Mouse (Mus musculus) retina, embryonic 14.5 days (tissue): ENCODE data around the gene Elovl3.
"Not testable (repeated sequence)": the region's sequence is repeated elsewhere in the genome, so short reads cannot be mapped to it uniquely, and the experiment has no call there.

ENCODE experiments used
- DNase-seq: peaks from one replicate; pipeline ENCODE4 v3.0.0-alpha.2; 2015; ENCODE audit warnings: low spot score

The Elovl3 gene

GRCm38 (mm10) chr19:46135789-46136638 is 4.3 kb downstream of the Elovl3 start:
- DNase-seq: peak; percentile 66

DNA sequence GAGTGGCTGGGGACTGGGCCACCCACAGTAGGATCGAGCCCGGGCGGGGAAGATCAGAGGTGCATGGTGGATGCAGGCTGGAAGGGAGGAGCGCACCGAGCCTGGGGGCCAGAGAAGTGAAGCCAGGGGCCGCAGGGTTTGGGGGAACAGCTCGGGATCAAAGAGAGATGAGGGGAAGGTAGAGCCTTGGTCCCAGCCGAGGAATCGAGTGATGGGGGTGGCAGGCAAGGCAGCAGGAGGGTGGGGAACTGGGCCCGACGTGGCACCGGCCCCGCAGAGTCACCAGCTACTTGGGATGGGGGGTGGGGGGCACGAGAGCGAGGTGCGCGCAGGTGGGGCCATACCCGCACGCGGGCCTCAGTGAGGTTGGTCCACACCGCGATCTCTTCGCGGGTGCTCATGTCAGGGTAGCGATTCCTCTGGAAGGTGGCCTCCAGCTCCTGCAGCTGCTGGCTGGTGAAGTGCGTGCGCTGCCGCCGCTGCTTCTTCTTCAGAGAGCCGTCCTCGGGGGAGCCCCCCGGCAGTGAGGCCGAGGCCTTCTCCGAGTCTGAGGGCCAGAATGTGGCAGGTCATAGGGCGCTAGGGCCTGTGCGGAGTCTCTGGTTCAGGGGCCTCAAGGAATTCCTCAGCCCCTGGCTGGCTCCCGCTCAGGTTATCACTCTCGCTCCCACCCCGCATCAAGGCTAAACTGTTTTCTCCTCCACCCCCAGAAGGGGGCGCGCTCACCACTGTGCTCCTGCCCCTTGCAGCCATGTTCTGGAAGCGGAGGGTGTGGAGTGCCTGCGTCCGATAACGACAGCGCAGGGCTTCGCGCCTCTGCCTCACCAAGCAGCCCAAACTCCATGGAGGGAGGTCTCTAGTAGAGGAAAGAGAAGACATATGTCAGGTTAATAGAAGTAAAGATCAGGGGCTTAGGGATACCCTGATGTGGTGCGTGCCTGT is 5.2 kb downstream of the Elovl3 start:
- DNase-seq: peak; percentile 82

- DNase-seq: no peak
These were observed 8.6 kb downstream of the Elovl3 start for GRCm38 (mm10) chr19:46140324-46140723.

DNA sequence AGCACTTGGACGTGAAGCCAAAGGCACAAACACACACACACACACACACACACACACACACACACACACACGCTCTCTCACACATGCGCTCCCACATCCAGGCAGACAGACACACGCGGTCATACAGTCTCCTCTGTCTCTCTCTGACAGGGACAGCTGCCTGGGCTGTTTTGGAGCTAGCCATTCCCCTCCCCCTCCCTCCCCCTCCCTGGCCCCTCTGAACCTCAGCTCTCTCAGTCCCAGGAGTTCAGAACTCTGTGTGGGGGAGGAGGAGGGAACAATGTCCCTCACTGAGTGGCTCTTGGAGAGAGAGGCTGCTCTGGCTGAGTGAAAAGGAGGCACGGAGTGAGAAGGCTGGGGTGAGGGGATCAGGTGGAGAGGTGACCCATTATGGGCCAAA is 9.4 kb downstream of the Elovl3 start:
- peak; percentile 74 for DNase-seq

- peak; percentile 35 for DNase-seq
These were observed 16.0 kb downstream of the Elovl3 start, which contains the start of gene Pitx3 for GRCm38 (mm10) chr19:46147511-46148371. Gene Pitx3 (minus strand): TSS chr19:46148326.

- DNase-seq: peak; percentile 85
These were observed 16.7 kb downstream of the Elovl3 start for GRCm38 (mm10) chr19:46148372-46148760.

DNA sequence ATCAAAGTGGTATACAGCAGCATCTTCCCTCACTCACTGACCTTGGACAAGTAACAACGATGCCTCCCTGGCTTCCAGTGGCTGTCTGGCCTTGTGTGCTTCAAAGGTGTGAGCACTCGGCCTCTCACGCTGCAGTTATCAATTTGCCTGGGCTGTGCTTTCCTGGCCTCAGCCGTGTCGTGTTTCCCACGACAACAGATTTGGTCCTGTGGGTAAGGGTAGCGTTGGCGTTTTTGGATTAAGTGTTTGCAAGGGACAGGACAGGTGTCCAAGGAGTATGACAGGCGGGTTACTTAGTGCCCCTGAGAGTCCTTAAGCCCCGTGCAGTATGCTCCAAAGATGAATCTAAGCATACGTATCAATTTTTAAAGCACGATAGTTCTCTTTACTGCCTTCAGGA is 17.4 kb downstream of the Elovl3 start:
- DNase-seq: no peak

GRCm38 (mm10) chr19:46152127-46152803 is 20.6 kb downstream of the Elovl3 start, which contains the start of gene Gbf1:
Gene Gbf1 (plus strand): TSS chr19:46152509.
- peak; percentile 99 for DNase-seq

DNA sequence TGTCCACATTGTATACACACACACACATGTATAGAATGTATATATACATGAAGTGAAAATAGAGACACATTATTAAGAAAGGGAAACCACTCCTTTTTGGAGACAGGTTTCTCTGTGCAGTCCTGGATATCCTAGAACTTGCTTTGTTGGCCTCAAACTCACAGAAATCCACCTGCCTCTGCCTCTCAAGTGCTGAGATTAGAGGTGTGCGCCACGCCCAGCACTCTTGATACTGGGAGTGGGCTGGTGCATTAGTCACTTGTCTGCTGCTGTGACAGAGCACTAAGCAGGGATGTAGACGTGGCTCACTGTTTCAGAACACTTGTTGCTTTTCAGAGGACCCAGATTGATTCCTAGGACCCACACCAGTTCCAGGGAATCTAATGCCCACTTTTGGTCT is 34.3 kb downstream of the Elovl3 start:
- no peak for DNase-seq

GRCm38 (mm10) chr19:46167169-46167568 is 35.5 kb downstream of the Elovl3 start:
- not testable (repeated sequence) for DNase-seq

DNA sequence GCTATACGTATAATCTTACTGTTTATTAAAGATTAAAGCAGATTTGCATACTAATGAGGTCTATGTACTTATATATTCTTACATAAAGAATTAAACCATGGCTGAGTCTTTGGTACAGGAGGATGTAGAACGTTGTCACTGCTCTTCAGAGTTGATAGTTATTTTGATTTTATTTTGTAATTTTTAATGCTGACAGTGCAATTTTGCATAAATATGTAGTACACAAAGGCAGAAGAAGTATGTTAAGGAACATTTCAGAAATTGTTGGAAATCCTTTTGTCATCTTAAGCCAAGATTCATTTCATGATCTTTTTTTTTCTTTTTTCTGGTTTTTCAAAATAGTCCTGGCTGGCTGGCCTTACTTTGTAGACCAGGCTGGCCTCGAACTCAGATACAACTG is 37.7 kb downstream of the Elovl3 start:
- no peak for DNase-seq

DNA sequence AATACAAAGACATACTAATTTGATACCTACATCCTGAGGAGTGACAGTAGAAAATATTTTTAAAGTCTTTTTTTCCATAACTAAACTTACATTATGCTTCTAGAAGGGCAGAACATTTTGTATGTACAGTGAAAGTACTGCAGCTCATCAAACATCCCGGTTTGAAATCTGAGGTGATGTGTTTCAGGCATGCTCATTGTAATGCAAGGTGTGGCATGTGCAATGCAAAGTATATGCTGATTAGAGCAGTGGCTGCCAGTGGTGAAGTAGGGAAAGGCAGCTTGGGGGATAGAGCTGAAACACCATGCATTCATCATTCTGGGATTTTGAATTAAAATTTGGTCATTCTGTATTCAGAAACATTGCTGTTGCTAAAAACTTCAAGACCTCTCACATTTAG is 38.2 kb downstream of the Elovl3 start:
- no peak for DNase-seq

- DNase-seq: no peak
These were observed 40.8 kb downstream of the Elovl3 start for GRCm38 (mm10) chr19:46172541-46172940.

DNA sequence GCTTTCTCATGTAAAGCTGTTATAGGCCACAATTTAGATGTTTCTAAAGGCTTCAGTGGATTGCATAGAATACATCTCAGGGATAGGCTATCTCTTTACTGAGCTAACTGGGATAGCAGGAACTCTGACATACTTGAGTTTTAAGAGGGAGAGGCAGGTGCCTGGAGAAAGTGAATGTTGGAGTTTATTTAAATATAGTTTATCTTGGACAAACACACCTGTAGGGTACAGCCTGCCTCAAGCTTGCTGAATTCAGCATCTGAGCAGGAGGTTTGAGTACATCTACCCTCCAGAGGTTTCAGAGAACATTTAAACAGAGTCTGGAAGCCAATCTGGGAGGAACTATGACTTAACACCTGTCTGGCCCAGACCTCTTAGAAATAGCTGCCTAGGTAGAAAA is 43.5 kb downstream of the Elovl3 start:
- no peak for DNase-seq

DNA sequence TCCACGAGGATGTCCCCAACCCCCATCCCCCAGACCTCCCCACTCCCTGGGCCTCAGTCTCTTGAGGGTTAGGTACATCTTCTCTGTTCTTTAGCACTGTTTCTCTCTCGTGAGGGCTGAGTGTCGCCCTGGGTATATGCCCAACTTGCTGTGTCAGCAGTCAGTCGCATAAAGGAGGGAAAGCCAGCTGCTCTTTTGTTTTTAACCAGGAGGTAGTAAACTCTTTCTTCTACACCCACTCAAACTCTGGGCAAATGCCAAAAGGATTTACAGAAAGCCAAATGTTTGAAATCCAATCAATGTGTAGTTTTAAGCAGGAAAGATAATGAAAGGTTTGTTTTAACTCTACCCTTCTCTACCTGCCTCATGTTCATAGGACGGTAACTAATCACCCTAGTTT is 45.3 kb downstream of the Elovl3 start:
- DNase-seq: no peak

DNA sequence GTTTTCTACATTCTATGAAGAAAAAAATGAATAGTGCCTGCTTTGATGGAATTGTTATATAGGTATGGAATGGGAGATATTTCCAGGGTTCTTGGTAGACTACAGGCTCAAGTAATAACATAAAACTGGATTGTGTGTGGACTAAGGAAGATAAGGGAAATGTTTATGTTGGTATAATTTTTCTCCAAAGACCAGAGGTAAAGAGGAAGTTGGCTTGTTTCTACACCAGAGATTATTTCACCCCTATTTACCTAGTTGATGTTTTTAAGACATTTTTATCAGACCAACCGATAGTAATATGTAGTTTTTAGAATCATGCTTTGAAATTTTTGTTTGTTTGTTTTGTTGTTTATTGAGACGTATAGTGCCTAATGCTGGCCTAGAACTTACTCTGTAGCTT is 48.6 kb downstream of the Elovl3 start:
- DNase-seq: no peak

- no peak for DNase-seq
These were observed 50.5 kb downstream of the Elovl3 start for GRCm38 (mm10) chr19:46182241-46182640.
